Mouse (Mus musculus) midbrain, embryonic 12.5 days (tissue): ENCODE results near the gene Tcf7l2. TPM values are rescaled to one million over a fixed set of nuclear protein-coding genes. Genes with fewer than 3 reads are reported as not detected.

Source experiments
- ATAC-seq: fragments of 200-750 bp; cut with Nextera tagmentation; 2 replicates; pipeline ENCODE4 v1.8.0; 2017; ENCODE audit warnings: low read depth, moderate TSS enrichment, moderate library complexity; ENCODE audit not compliant: low FRiP score
- H3K27ac ChIP-seq: fragments of 300-500 bp; sonication (generic); replicated peaks from 2 replicates; pipeline ENCODE4 v1.5.1; 2016; ENCODE audit warnings: mild to moderate bottlenecking
- H3K27me3 ChIP-seq: fragments of 300-500 bp; sonication (generic); 2 replicates; pipeline ENCODE4 v1.6.1; 2016; ENCODE audit warnings: mild to moderate bottlenecking
- H3K36me3 ChIP-seq: fragments of 300-500 bp; sonication (generic); 2 replicates; pipeline ENCODE4 v1.6.1; 2016
- H3K4me1 ChIP-seq: fragments of 300-500 bp; sonication (generic); 2 replicates; pipeline ENCODE4 v1.6.1; 2016
- H3K4me2 ChIP-seq: fragments of 300-500 bp; sonication (generic); replicated peaks from 2 replicates; pipeline ENCODE4 v1.6.1; 2016; ENCODE audit warnings: mild to moderate bottlenecking, moderate library complexity
- H3K4me3 ChIP-seq: fragments of 300-500 bp; sonication (generic); 2 replicates; pipeline ENCODE4 v1.5.1; 2016; ENCODE audit warnings: mild to moderate bottlenecking
- H3K9ac ChIP-seq: fragments of 300-500 bp; sonication (generic); replicated peaks from 2 replicates; pipeline ENCODE4 v1.6.1; 2016; ENCODE audit warnings: mild to moderate bottlenecking, moderate library complexity
- H3K9me3 ChIP-seq: fragments of 300-500 bp; sonication (generic); 2 replicates; pipeline ENCODE4 v1.6.1; 2016; ENCODE audit warnings: mild to moderate bottlenecking
- WGBS: fragments of 180-500 bp; shearing (Covaris S2); methylation state at CpG from one replicate; pipeline ENCODE4 v1.1.7; 2016; 5-methylcytosine and 5-hydroxymethylcytosine counted together
- polyA plus RNA-seq: library from polyadenylated mRNA; unstranded; fragments of >200 nt; fragmentation: Nextera tagmentation; extraction: Ambion mirVana; gene quantifications from 2 replicates; pipeline ENCODE4 v1.2.1, GENCODE M21; 2016

Tcf7l2 gene
- polyA plus RNA-seq, 1 experiment from 2014 or later = 343 TPM

DNA sequence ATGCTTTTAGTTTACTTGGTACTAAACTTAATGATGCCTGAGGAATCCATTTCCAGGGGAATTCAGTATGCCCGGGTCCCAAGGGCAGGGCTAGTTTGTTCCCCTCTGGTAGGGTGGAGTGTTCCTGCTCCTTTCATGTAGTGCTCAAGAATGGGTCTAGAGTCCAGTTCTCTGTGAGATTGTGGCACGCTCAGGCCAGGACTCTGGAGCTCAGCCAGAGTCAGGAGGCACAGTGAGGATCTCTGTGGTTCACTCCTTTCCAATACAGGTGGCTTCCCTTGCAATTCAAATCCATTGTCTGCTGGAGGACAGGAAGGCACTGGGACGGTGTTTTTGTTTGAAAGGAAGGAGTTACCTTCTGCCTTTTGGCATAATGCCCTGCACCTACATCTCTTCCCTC is 56.2 kb downstream of the Tcf7l2 start:
- Histone ChIP-seq H3K4me1 (peaks cover 12% of the 10 kb centered on the region; the same call in 1 of the 2 replicates), H3K36me3 (0 out of 2 replicates have a peak, but pooled peaks cover 3% of the 10 kb centered on the region), H3K9ac (no peak overlapping the region), H3K9me3 (no peaks in the 10 kb centered on the region), H3K27ac (no peak overlapping the region), H3K4me2 (no peak overlapping the region), H3K4me3 (no peak overlapping the region), H3K27me3 (no peaks in the 10 kb centered on the region)
- no peak for ATAC-seq
- WGBS = 80% methylated on average over 3 of the region's 3 CpGs

GRCm38 (mm10) chr19:55799411-55799810 is 57.8 kb downstream of the Tcf7l2 start:
- no peak overlapping the region for H3K4me3 ChIP-seq
- no peak overlapping the region for H3K27ac ChIP-seq
- H3K9ac ChIP-seq = no peak overlapping the region
- ATAC-seq = no peak
- no peaks in the 10 kb centered on the region for H3K9me3 ChIP-seq
- no peak overlapping the region for H3K4me2 ChIP-seq
- peaks cover 10% of the 10 kb centered on the region; the same call in 1 of the 2 replicates for H3K4me1 ChIP-seq
- H3K36me3 ChIP-seq = no peaks in the 10 kb centered on the region
- no peaks in the 10 kb centered on the region for H3K27me3 ChIP-seq

DNA sequence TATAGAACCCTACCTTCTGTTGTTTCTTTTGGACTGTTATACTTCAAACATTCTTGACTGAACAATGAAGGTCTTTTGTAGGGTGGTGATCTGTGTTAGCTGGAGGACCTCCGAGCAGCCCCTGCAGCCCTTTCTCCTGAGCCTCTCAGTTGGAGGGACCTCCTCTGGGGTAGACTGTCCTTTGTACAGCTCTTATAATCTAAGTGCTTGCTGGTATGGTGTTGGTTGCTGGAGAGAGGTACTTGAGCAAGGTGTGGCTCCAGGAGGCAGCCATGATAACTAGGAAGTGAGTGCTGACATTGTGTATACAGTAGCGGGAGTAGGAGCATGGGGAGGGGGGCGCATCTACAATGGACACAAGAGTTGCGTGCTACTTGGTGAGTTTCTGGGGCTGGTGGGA is 58.4 kb downstream of the Tcf7l2 start:
- H3K9me3 ChIP-seq = no peaks in the 10 kb centered on the region
- ATAC-seq = no peak
- no peak overlapping the region for H3K9ac ChIP-seq
- H3K4me2 ChIP-seq = no peak overlapping the region
- peaks cover 10% of the 10 kb centered on the region; the same call in 1 of the 2 replicates for H3K4me1 ChIP-seq
- no peak overlapping the region for H3K27ac ChIP-seq
- no peaks in the 10 kb centered on the region for H3K27me3 ChIP-seq
- 94% methylated on average over 4 of the region's 4 CpGs for WGBS
- no peaks in the 10 kb centered on the region for H3K36me3 ChIP-seq
- no peak overlapping the region for H3K4me3 ChIP-seq

DNA sequence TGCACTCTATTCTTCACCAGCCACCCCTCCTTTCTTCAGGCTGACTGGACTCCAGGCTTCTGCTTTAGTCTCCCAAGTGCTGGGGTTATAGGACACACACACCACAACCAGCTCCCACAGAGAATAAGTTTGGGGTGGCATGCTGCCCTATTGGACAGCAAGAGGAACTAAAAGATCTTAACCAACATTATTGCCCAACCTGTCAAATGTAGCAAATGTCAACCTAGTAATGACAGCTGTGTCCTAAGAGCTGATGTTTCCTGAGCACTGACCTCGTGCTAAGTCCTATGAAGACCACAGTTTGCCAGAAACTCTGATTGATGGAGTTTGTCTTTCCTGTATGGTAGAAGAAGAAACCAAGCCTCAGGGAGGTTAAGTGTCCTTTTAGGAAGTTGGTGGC is 61.5 kb downstream of the Tcf7l2 start:
- no peaks in the 10 kb centered on the region for H3K9me3 ChIP-seq
- no peak overlapping the region for H3K9ac ChIP-seq
- no peak overlapping the region for H3K4me2 ChIP-seq
- H3K36me3 ChIP-seq = no peaks in the 10 kb centered on the region
- H3K27ac ChIP-seq = no peak overlapping the region
- H3K27me3 ChIP-seq = no peaks in the 10 kb centered on the region
- ATAC-seq = no peak
- peaks cover 18% of the 10 kb centered on the region for H3K4me1 ChIP-seq
- WGBS = 86% methylated on average over 1 of the region's 1 CpGs
- H3K4me3 ChIP-seq = no peak overlapping the region

- no peak overlapping the region for H3K4me3 ChIP-seq
- peaks cover 18% of the 10 kb centered on the region for H3K4me1 ChIP-seq
- 91% methylated on average over 12 of the region's 12 CpGs for WGBS
- no peak for ATAC-seq
- H3K4me2 ChIP-seq = no peak overlapping the region
- 0 out of 2 replicates have a peak overlapping the region, but pooled peaks have one; percentile 20 for H3K27ac ChIP-seq
- no peaks in the 10 kb centered on the region for H3K36me3 ChIP-seq
- H3K9me3 ChIP-seq = no peaks in the 10 kb centered on the region
- no peaks in the 10 kb centered on the region for H3K27me3 ChIP-seq
- no peak overlapping the region for H3K9ac ChIP-seq
Observed at GRCm38 (mm10) chr19:55803797-55804196, 62.2 kb downstream of the Tcf7l2 start.

DNA sequence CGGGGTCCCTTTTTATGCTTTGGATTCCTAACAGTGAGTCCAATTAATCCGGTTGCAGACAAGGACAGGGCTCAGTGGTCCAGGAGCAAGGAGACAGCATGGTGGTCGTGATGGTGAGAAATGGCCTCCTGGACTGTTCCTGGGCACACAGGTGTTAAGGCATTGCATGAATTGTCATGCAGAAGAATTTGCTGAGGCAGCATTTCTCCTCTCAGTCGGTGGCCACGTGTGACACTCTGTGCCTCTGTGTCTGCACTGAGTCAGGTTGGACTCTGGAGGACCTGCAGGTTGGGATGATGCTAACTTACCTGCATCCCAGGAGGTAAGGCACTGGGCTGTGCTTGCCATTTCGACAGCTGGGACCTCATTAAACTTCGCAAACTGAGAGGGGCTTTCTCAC is 63.2 kb downstream of the Tcf7l2 start:
- Histone ChIP-seq H3K27ac (no peak overlapping the region), H3K9ac (no peak overlapping the region), H3K27me3 (no peaks in the 10 kb centered on the region), H3K36me3 (no peaks in the 10 kb centered on the region), H3K4me1 (peaks cover 18% of the 10 kb centered on the region), H3K4me3 (no peak overlapping the region), H3K9me3 (no peaks in the 10 kb centered on the region), H3K4me2 (no peak overlapping the region)
- 83% methylated on average over 7 of the region's 7 CpGs for WGBS
- no peak for ATAC-seq

GRCm38 (mm10) chr19:55806434-55807193 is 65.0 kb downstream of the Tcf7l2 start:
- Histone ChIP-seq H3K4me2 (no peak overlapping the region; the same call in 1 of the 2 replicates), H3K9ac (no peak overlapping the region), H3K4me3 (no peak overlapping the region), H3K4me1 (peaks cover 18% of the 10 kb centered on the region), H3K36me3 (no peaks in the 10 kb centered on the region), H3K27ac (peak overlapping the region; percentile 40), H3K27me3 (no peaks in the 10 kb centered on the region), H3K9me3 (no peaks in the 10 kb centered on the region)
- ATAC-seq = no peak
- 49% methylated on average over 12 of the region's 12 CpGs for WGBS

GRCm38 (mm10) chr19:55807194-55808053 is 65.8 kb downstream of the Tcf7l2 start:
- Histone ChIP-seq H3K4me1 (peaks cover 20% of the 10 kb centered on the region), H3K9ac (no peak overlapping the region), H3K9me3 (no peaks in the 10 kb centered on the region), H3K4me2 (no peak overlapping the region; the same call in 1 of the 2 replicates), H3K36me3 (no peaks in the 10 kb centered on the region), H3K27ac (peak overlapping the region; percentile 40), H3K4me3 (no peak overlapping the region), H3K27me3 (no peaks in the 10 kb centered on the region)
- 17% methylated on average over 20 of the region's 20 CpGs for WGBS
- no peak; the same call in 1 of the 2 replicates for ATAC-seq

DNA sequence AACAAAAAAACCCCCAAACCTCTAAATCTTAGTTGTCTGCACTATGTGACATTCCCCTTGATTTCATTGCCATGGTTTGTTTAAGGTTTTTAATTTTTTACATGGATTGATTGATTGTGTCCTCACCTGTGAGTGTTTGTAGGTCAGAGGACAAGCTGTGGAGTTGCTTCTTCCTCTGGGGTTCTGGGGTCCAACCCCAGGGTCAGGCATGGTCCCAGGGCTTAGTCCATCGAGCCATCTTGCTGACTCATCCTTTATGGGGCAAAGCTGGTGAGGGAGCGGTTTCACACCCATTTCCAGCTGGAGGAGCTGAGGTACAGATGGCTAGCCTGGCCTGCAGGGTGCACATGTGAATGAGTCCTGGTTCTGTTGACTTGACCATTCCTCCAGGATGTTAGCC is 66.7 kb downstream of the Tcf7l2 start:
- Histone ChIP-seq H3K4me3 (no peak overlapping the region), H3K4me2 (no peak overlapping the region), H3K36me3 (no peaks in the 10 kb centered on the region), H3K27ac (no peak overlapping the region), H3K9ac (no peak overlapping the region), H3K4me1 (peaks cover 20% of the 10 kb centered on the region), H3K27me3 (no peaks in the 10 kb centered on the region), H3K9me3 (no peaks in the 10 kb centered on the region)
- ATAC-seq = no peak
- WGBS = 85% methylated on average over 2 of the region's 2 CpGs

DNA sequence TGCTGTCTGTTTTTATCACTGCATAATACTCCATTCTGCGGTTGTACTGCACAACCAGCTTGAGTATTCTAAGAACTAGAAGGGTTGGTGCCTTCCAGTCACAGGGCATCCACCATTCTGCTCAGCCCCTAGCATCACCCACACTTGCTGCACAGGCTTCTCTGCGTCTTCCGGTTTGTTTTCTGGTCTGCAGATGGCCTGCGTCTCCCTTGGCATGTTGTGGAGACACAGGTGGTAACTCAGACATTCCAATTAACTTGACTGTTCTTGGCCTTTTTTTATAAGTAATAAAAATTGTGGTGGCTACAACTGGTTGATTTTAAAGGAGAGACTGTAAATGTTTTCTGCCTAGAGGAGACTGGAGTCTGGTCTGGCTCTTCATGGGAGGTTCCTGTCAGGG is 67.9 kb downstream of the Tcf7l2 start:
- no peaks in the 10 kb centered on the region for H3K27me3 ChIP-seq
- no peaks in the 10 kb centered on the region for H3K9me3 ChIP-seq
- WGBS = 93% methylated on average over 4 of the region's 4 CpGs
- H3K9ac ChIP-seq = no peak overlapping the region
- peaks cover 20% of the 10 kb centered on the region for H3K4me1 ChIP-seq
- H3K27ac ChIP-seq = no peak overlapping the region
- no peak overlapping the region for H3K4me2 ChIP-seq
- no peak overlapping the region for H3K4me3 ChIP-seq
- no peak for ATAC-seq
- no peaks in the 10 kb centered on the region for H3K36me3 ChIP-seq

- Histone ChIP-seq H3K4me1 (peaks cover 10% of the 10 kb centered on the region), H3K9ac (no peak overlapping the region), H3K9me3 (no peaks in the 10 kb centered on the region), H3K27ac (no peak overlapping the region), H3K4me2 (no peak overlapping the region), H3K27me3 (no peaks in the 10 kb centered on the region), H3K36me3 (no peaks in the 10 kb centered on the region), H3K4me3 (no peak overlapping the region)
- ATAC-seq = no peak
Observed at GRCm38 (mm10) chr19:55812236-55812635, 70.6 kb downstream of the Tcf7l2 start.
